Mouse (Mus musculus): ENCODE data around the gene Fam234b.

- TF ChIP-seq CTCF (IDR thresholded peaks at IDR 0.05; ENCODE audit: borderline replicate concordance, extremely low read depth, insufficient read depth, insufficient read length) (no peak), POLR2A (IDR thresholded peaks at IDR 0.05; ENCODE audit: borderline replicate concordance, extremely low read depth, insufficient read depth, insufficient read length, poor library complexity, severe bottlenecking) (no peak)
These were observed 8.0 kb downstream of the Fam234b start for GRCm38 (mm10) chr6:135205802-135206201.
